Mouse (Mus musculus) G1E (cell line): ENCODE measurements around the gene 4930544D05Rik.

Experiments used
- CTCF ChIP-seq: IDR thresholded peaks from 2 replicates; pipeline ENCODE4 v1.5.1; 2012; ENCODE audit warnings: low read depth, low read length, inconsistent platforms, mixed read lengths
- POLR2AphosphoS5 ChIP-seq: IDR thresholded peaks from 2 replicates; pipeline ENCODE4 v1.6.1; 2012; ENCODE audit warnings: low read depth, low read length, inconsistent platforms; ENCODE audit not compliant: insufficient replicate concordance
- TAL1 ChIP-seq: conservative IDR thresholded peaks from 2 replicates; pipeline ENCODE4 v1.6.1; 2012; ENCODE audit warnings: low read depth, low read length, inconsistent platforms, mixed read lengths

DNA sequence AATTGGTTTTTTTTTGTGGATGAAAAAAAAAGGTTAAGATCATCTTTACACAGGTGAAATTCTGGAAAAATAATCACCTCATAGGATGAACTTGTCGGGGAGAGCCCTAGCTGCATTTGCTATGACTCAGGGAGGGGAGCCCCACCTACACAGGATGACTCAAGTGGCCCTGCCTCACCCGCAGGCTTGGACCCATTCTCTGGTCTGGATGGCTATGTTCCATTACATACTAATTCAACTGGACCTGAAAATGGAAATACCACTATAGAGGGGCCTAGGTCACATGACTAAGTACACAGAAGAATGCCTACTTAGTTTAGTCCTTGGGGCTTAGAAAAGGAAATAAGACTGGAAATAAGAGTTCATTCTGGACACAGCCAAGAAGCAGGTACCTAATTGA, 35.7 kb downstream of the 4930544D05Rik start:
- no peak for TF ChIP-seq CTCF
- TF ChIP-seq TAL1 = no peak
- no peak for TF ChIP-seq POLR2AphosphoS5
